In genomic region chr10:59876698-59877097, GRCm38 (mm10) we compare ENCODE assay signal across 8 mouse cellular contexts. TPM values are rescaled to one million over a fixed set of nuclear protein-coding genes. Genes with fewer than 3 reads are reported as not detected.
A peak's percentile ranks its signal among the peaks of the same experiment; 100 is the strongest.
DNase-seq lines count a peak whose midpoint lies in the region; ATAC-seq and TF ChIP-seq lines count a peak whose summit lies in the region.
"Not testable (repeated sequence)": the region's sequence is repeated elsewhere in the genome, so short reads cannot be mapped to it uniquely, and the experiment has no call there.

No protein-coding gene starts in this region.

- peak overlapping the region; percentile 94 for H3K27ac ChIP-seq in MEL (ENCODE audit: control insufficient read depth, low read depth, low read length)
- peak overlapping the region; percentile 68; the same call in 1 of the 2 replicates for H3K27ac ChIP-seq in liver, embryonic 11.5 days (ENCODE audit: low read depth, low read length)
- H3K27ac ChIP-seq in liver, embryonic 12.5 days = peak overlapping the region; percentile 98
- peak overlapping the region; percentile 100 for H3K27ac ChIP-seq in liver, embryonic 13.5 days
- H3K27ac ChIP-seq in liver, embryonic 14.5 days = peak overlapping the region; percentile 99
- peak overlapping the region; percentile 100 for H3K27ac ChIP-seq in liver, embryonic 15.5 days (replicated peaks)
- peak overlapping the region; percentile 99 for H3K27ac ChIP-seq in liver, embryonic 16.5 days (ENCODE audit: low read length)
- peak overlapping the region; percentile 94 for H3K27ac ChIP-seq in liver, postnatal 0 days (ENCODE audit: low read depth)

- H3K27me3 ChIP-seq in MEL (ENCODE audit: control insufficient read depth in 1 of 2, insufficient read depth in 2 of 2, low read length in 2 of 2); liver, embryonic 11.5 days (replicated peaks; ENCODE audit: control insufficient read depth, insufficient read depth, low read length); liver, embryonic 12.5 days (replicated peaks); liver, embryonic 13.5 days; liver, embryonic 14.5 days (ENCODE audit: control insufficient read depth, insufficient read depth, low read length); liver, embryonic 15.5 days; liver, embryonic 16.5 days (ENCODE audit: control insufficient read depth, insufficient read depth, low read depth, low read length); liver, postnatal 0 days (ENCODE audit: insufficient read depth, low read length): not testable (repeated sequence)

- 91% methylated on average over 4 of the region's 4 CpGs for WGBS in liver, embryonic 11.5 days
- 90% methylated on average over 4 of the region's 4 CpGs for WGBS in liver, embryonic 12.5 days (ENCODE audit: insufficient replicate concordance)
- WGBS in liver, embryonic 13.5 days (ENCODE audit: insufficient replicate concordance) = 91% methylated on average over 4 of the region's 4 CpGs
- 88% methylated on average over 4 of the region's 4 CpGs for WGBS in liver, embryonic 14.5 days (ENCODE audit: insufficient replicate concordance)
- 81% methylated on average over 4 of the region's 4 CpGs for WGBS in liver, embryonic 15.5 days (ENCODE audit: insufficient replicate concordance)
- WGBS in liver, embryonic 16.5 days (ENCODE audit: insufficient replicate concordance) = 91% methylated on average over 3 of the region's 4 CpGs
- WGBS in liver, postnatal 0 days (ENCODE audit: insufficient replicate concordance) = 87% methylated on average over 4 of the region's 4 CpGs

- TF ChIP-seq POLR2A in MEL (IDR thresholded peaks at IDR 0.05; ENCODE audit: control insufficient read depth in 1 of 2, insufficient read depth in 1 of 2, low read depth in 1 of 2, low read length in 2 of 2, poor library complexity in 1 of 2) = not testable (repeated sequence)

- peak overlapping the region; percentile 36 to 62; a peak in 3 of 4 replicates for H3K4me3 ChIP-seq in MEL (ENCODE audit: control insufficient read depth in 1 of 2, insufficient read depth in 1 of 2, low read depth in 2 of 2, low read length in 2 of 2)
- not testable (repeated sequence) for H3K4me3 ChIP-seq in liver, embryonic 11.5 days (ENCODE audit: low read depth, low read length); liver, embryonic 12.5 days; liver, embryonic 13.5 days (replicated peaks); liver, embryonic 14.5 days (ENCODE audit: insufficient read depth in 1 of 2, low read depth in 2 of 2, low read length in 2 of 2); liver, embryonic 15.5 days (replicated peaks); liver, embryonic 16.5 days (ENCODE audit: low read depth, low read length); liver, postnatal 0 days (ENCODE audit: low read depth, low read length)

- H3K9ac ChIP-seq in MEL (ENCODE audit: control insufficient read depth, low read depth, low read length, poor library complexity, severe bottlenecking) = peak overlapping the region; percentile 81
- H3K9ac ChIP-seq in liver, embryonic 11.5 days (ENCODE audit: low read depth, low read length) = 0 out of 2 replicates have a peak overlapping the region, but pooled peaks have one; percentile 9
- H3K9ac ChIP-seq in liver, embryonic 12.5 days = peak overlapping the region; percentile 40; the same call in 1 of the 2 replicates
- H3K9ac ChIP-seq in liver, embryonic 13.5 days = peak overlapping the region; percentile 80
- peak overlapping the region; percentile 53 for H3K9ac ChIP-seq in liver, embryonic 14.5 days (replicated peaks)
- H3K9ac ChIP-seq in liver, embryonic 15.5 days = peak overlapping the region; percentile 37; the same call in 1 of the 2 replicates
- H3K9ac ChIP-seq in liver, embryonic 16.5 days (ENCODE audit: low read depth, low read length) = peak overlapping the region; percentile 51
- H3K9ac ChIP-seq in liver, postnatal 0 days (replicated peaks) = peak overlapping the region; percentile 10; the same call in 1 of the 2 replicates

- not testable (repeated sequence) for ATAC-seq in liver, embryonic 11.5 days (replicated peaks; ENCODE audit: low FRiP score); liver, embryonic 12.5 days; liver, embryonic 13.5 days (ENCODE audit: low read depth); liver, embryonic 14.5 days (ENCODE audit: insufficient read depth); liver, embryonic 15.5 days (ENCODE audit: insufficient read depth); liver, embryonic 16.5 days (ENCODE audit: low read depth); liver, postnatal 0 days

- peaks cover 4 to 38% of the 10 kb centered on the region in 2 experiments for H3K4me1 ChIP-seq in MEL (ENCODE audit: control insufficient read depth in 1 of 2, insufficient read depth in 2 of 2, low read length in 2 of 2)
- peaks cover 38% of the 10 kb centered on the region for H3K4me1 ChIP-seq in liver, embryonic 11.5 days (replicated peaks; ENCODE audit: control insufficient read depth, insufficient read depth, low read length)
- H3K4me1 ChIP-seq in liver, embryonic 12.5 days = peaks cover 82% of the 10 kb centered on the region
- peaks cover 77% of the 10 kb centered on the region for H3K4me1 ChIP-seq in liver, embryonic 13.5 days (replicated peaks)
- peaks cover 65 to 68% of the 10 kb centered on the region in 2 experiments for H3K4me1 ChIP-seq in liver, embryonic 14.5 days (replicated peaks; ENCODE audit: control insufficient read depth in 2 of 2, insufficient read depth in 2 of 2, low read length in 1 of 2)
- peaks cover 76% of the 10 kb centered on the region for H3K4me1 ChIP-seq in liver, embryonic 15.5 days (replicated peaks)
- peaks cover 69% of the 10 kb centered on the region for H3K4me1 ChIP-seq in liver, embryonic 16.5 days (ENCODE audit: control insufficient read depth, low read depth, low read length)
- H3K4me1 ChIP-seq in liver, postnatal 0 days (ENCODE audit: insufficient read depth) = peaks cover 29% of the 10 kb centered on the region

- not testable (repeated sequence) for TF ChIP-seq RAD21 in MEL (IDR thresholded peaks at IDR 0.05; ENCODE audit: low read depth, low read length)

- peak; percentile 40 for DNase-seq in MEL (ENCODE audit: low read depth, low spot score)
- DNase-seq in liver, embryonic 11.5 days (ENCODE audit: low spot score); liver, embryonic 13.5 days; liver, embryonic 14.5 days (ENCODE audit: low read depth in 3 of 3, low spot score in 3 of 3); liver, postnatal 0 days: not testable (repeated sequence)

- peaks cover 0 to 30% of the 10 kb centered on the region in 2 experiments; a peak in 2 of 4 replicates for H3K36me3 ChIP-seq in MEL (ENCODE audit: control insufficient read depth in 1 of 2, insufficient read depth in 2 of 2, low read length in 2 of 2)
- H3K36me3 ChIP-seq in liver, embryonic 11.5 days (ENCODE audit: control insufficient read depth, insufficient read depth, low read length); liver, embryonic 12.5 days; liver, embryonic 13.5 days; liver, embryonic 14.5 days (replicated peaks; ENCODE audit: control insufficient read depth, insufficient read depth, low read depth); liver, embryonic 15.5 days (replicated peaks); liver, embryonic 16.5 days (ENCODE audit: control insufficient read depth, insufficient read depth); liver, postnatal 0 days (replicated peaks; ENCODE audit: insufficient read depth, low read length): not testable (repeated sequence)

- TF ChIP-seq CTCF in MEL (IDR thresholded peaks at IDR 0.05 in 2 of 3, conservative IDR thresholded peaks at IDR 0.05 in 1 of 3; ENCODE audit: control insufficient read depth in 1 of 3, insufficient read depth in 1 of 3, low read depth in 2 of 3, low read length in 3 of 3, poor library complexity in 1 of 3, severe bottlenecking in 1 of 3); liver, embryonic 14.5 days (IDR thresholded peaks at IDR 0.05; ENCODE audit: low read depth); liver, postnatal 0 days (IDR thresholded peaks at IDR 0.05; ENCODE audit: low read depth): not testable (repeated sequence)

- H3K79me2 ChIP-seq in MEL (ENCODE audit: control insufficient read depth, insufficient read depth, low read length, poor library complexity) = peaks cover 23% of the 10 kb centered on the region

- not testable (repeated sequence) for H3K4me2 ChIP-seq in liver, embryonic 11.5 days; liver, postnatal 0 days (ENCODE audit: low read depth, low read length)
- peak overlapping the region; percentile 76 for H3K4me2 ChIP-seq in liver, embryonic 12.5 days
- 0 out of 2 replicates have a peak overlapping the region, but pooled peaks have one; percentile 78 for H3K4me2 ChIP-seq in liver, embryonic 13.5 days
- peak overlapping the region; percentile 31 for H3K4me2 ChIP-seq in liver, embryonic 14.5 days (ENCODE audit: low read depth)
- 0 out of 2 replicates have a peak overlapping the region, but pooled peaks have one; percentile 82 for H3K4me2 ChIP-seq in liver, embryonic 15.5 days
- 0 out of 2 replicates have a peak overlapping the region, but pooled peaks have one; percentile 76 for H3K4me2 ChIP-seq in liver, embryonic 16.5 days (ENCODE audit: low read depth, low read length)

- not testable (repeated sequence) for H3K9me3 ChIP-seq in MEL (replicated peaks; ENCODE audit: insufficient read depth, low read length); liver, embryonic 11.5 days (ENCODE audit: control insufficient read depth, low read length); liver, embryonic 12.5 days (replicated peaks); liver, embryonic 13.5 days (replicated peaks); liver, embryonic 14.5 days (ENCODE audit: control insufficient read depth, low read length); liver, embryonic 15.5 days (replicated peaks); liver, embryonic 16.5 days (replicated peaks; ENCODE audit: control insufficient read depth, low read length); liver, postnatal 0 days (ENCODE audit: low read length)

- not testable (repeated sequence) for TF ChIP-seq EP300 in MEL (IDR thresholded peaks at IDR 0.05; ENCODE audit: low read depth in 1 of 2, low read length in 2 of 2); liver, embryonic 14.5 days (IDR thresholded peaks at IDR 0.05; ENCODE audit: low read depth); liver, postnatal 0 days (IDR thresholded peaks at IDR 0.05; ENCODE audit: low read depth)

RNA-seq across cellular contexts. Expression of gene Dnajb12, which starts 2.7 kb away (rescaled TPM):
- 13.3 and 17.2 TPM in 2 replicates for total RNA-seq in MEL (2012; rRNA removed)
- polyA plus RNA-seq in MEL (2012; ENCODE audit: insufficient read depth in 1 of 2, insufficient read length in 2 of 2, low read depth in 1 of 2, low replicate concordance in 2 of 2, missing spikeins in 1 of 2) = 100 to 1,000 TPM in 1 of 2 experiments, 10 to 100 TPM in 1; 41.7 to 217 TPM
- polyA plus RNA-seq in liver, embryonic 11.5 days (2014; fragmentation: Nextera tagmentation; extraction: Ambion mirVana) = 27.4 and 30.2 TPM in 2 replicates
- polyA plus RNA-seq in liver, embryonic 12.5 days (2016; fragmentation: Nextera tagmentation; extraction: Ambion mirVana) = 18.0 and 18.7 TPM in 2 replicates
- polyA plus RNA-seq in liver, embryonic 13.5 days (2015; fragmentation: Nextera tagmentation; extraction: Ambion mirVana) = 13.4 and 15.5 TPM in 2 replicates
- polyA plus RNA-seq in liver, embryonic 14.5 days (2012; rRNA removed) = 9.5 and 12.4 TPM in 2 replicates
- 12.0 and 15.6 TPM in 2 replicates for polyA plus RNA-seq in liver, embryonic 14.5 days (2014; fragmentation: Nextera tagmentation; extraction: Ambion mirVana)
- 14.3 and 15.0 TPM in 2 replicates for polyA plus RNA-seq in liver, embryonic 15.5 days (2015; fragmentation: Nextera tagmentation; extraction: Ambion mirVana)
- polyA plus RNA-seq in liver, embryonic 16.5 days (2015; fragmentation: Nextera tagmentation; extraction: Ambion mirVana) = 14.8 and 15.5 TPM in 2 replicates
- polyA plus RNA-seq in liver, postnatal 0 days (2015; fragmentation: Nextera tagmentation; extraction: Ambion mirVana) = 15.5 and 17.0 TPM in 2 replicates

Comparison
In these comparisons a context has a peak if more than half of its experiments do, and no peak if none do; other contexts are left out.
1. H3K9ac ChIP-seq: peak in every context shown above with its lines; median percentile 81 in MEL; 80 in liver, embryonic 13.5 days; 53 in liver, embryonic 14.5 days; 51 in liver, embryonic 16.5 days; 40 in liver, embryonic 12.5 days; 37 in liver, embryonic 15.5 days; 10 in liver, postnatal 0 days; 9 in liver, embryonic 11.5 days.